Mouse (Mus musculus) adrenal gland, postnatal 10 days (tissue): ENCODE measurements around the gene Usp35. TPM values are rescaled to one million over a fixed set of nuclear protein-coding genes. Genes with fewer than 3 reads are reported as not detected.
A peak's percentile ranks its signal among the peaks of the same experiment; 100 is the strongest.

Experiments used
- DNase-seq: peaks from one replicate; pipeline ENCODE4 v3.0.0; 2021; ENCODE audit warnings: mixed read lengths
- long read RNA-seq, 2 experiments: library from polyadenylated mRNA; stranded (forward); transcript quantifications; one replicate each; pipeline ENCODE4 v2.0.0; 2021
- total RNA-seq, 2 experiments: library from RNA; stranded (reverse); gene quantifications; 2 replicates each; pipeline ENCODE4 v1.2.3; 2021

The Usp35 gene
- 1 to 10 TPM; 3.6 to 7.1 TPM for total RNA-seq
- long read RNA-seq, experiment 1, full-length matches to known transcripts = 2 of 5 reads
- long read RNA-seq, experiment 1, partial matches to known transcripts = 3 of 5 reads
- long read RNA-seq, experiment 1, other reads (novel, unspliced or antisense) = 0 of 5 reads
- long read RNA-seq, experiment 2, full-length matches to known transcripts = 1 of 4 reads
- long read RNA-seq, experiment 2, partial matches to known transcripts = 2 of 4 reads
- long read RNA-seq, experiment 2, other reads (novel, unspliced or antisense) = 1 of 4 reads

- peak; percentile 97 for DNase-seq
Observed at GRCm38 (mm10) chr7:97331726-97332666, at the start of gene Usp35, which contains the start of gene Kctd21. Gene Usp35, minus strand, starts transcription at chr7:97332020. Gene Kctd21, plus strand, starts transcription at chr7:97332327.

GRCm38 (mm10) chr7:97380500-97381123, 48.8 kb upstream of the Usp35 start:
- DNase-seq = no peak

- DNase-seq = no peak
Observed at GRCm38 (mm10) chr7:97379304-97379703, 47.5 kb upstream of the Usp35 start.

- DNase-seq = no peak
Observed at GRCm38 (mm10) chr7:97375906-97376305, 44.1 kb upstream of the Usp35 start.

GRCm38 (mm10) chr7:97375101-97375500, 43.3 kb upstream of the Usp35 start:
- DNase-seq = no peak

GRCm38 (mm10) chr7:97365887-97366286, 34.1 kb upstream of the Usp35 start:
- DNase-seq = no peak

GRCm38 (mm10) chr7:97361467-97361866, 29.6 kb upstream of the Usp35 start:
- peak; percentile 38 for DNase-seq

- DNase-seq = no peak
Observed at GRCm38 (mm10) chr7:97360955-97361354, 29.1 kb upstream of the Usp35 start.

- no peak for DNase-seq
Observed at GRCm38 (mm10) chr7:97360166-97360565, 28.3 kb upstream of the Usp35 start.

GRCm38 (mm10) chr7:97358347-97358746, 26.5 kb upstream of the Usp35 start:
- no peak for DNase-seq

GRCm38 (mm10) chr7:97357840-97358239, 26.0 kb upstream of the Usp35 start:
- no peak for DNase-seq

- peak; percentile 60 for DNase-seq
Observed at GRCm38 (mm10) chr7:97356875-97357276, 25.1 kb upstream of the Usp35 start.

GRCm38 (mm10) chr7:97356253-97356652, 24.4 kb upstream of the Usp35 start:
- no peak for DNase-seq

GRCm38 (mm10) chr7:97355068-97355841, 23.4 kb upstream of the Usp35 start:
- no peak for DNase-seq

- no peak for DNase-seq
Observed at GRCm38 (mm10) chr7:97353356-97353755, 21.5 kb upstream of the Usp35 start.

- peak; percentile 46 for DNase-seq
Observed at GRCm38 (mm10) chr7:97351792-97352513, 20.1 kb upstream of the Usp35 start.

GRCm38 (mm10) chr7:97350891-97351290, 19.1 kb upstream of the Usp35 start:
- DNase-seq = no peak

GRCm38 (mm10) chr7:97349438-97349837, 17.6 kb upstream of the Usp35 start:
- no peak for DNase-seq

GRCm38 (mm10) chr7:97348836-97349235, 17.0 kb upstream of the Usp35 start:
- DNase-seq = no peak

- DNase-seq = no peak
Observed at GRCm38 (mm10) chr7:97348318-97348717, 16.5 kb upstream of the Usp35 start.

GRCm38 (mm10) chr7:97347464-97347863, 15.6 kb upstream of the Usp35 start:
- no peak for DNase-seq
